Mouse (Mus musculus) lung, adult 2 months (tissue): ENCODE results near the gene Usp4. TPM values are rescaled to one million over a fixed set of nuclear protein-coding genes. Genes with fewer than 3 reads are reported as not detected.
"Not testable (repeated sequence)": the region's sequence is repeated elsewhere in the genome, so short reads cannot be mapped to it uniquely, and the experiment has no call there.

Source experiments
- DNase-seq: peaks from one replicate; pipeline ENCODE4 v3.0.0; 2022
- H3K4me1 ChIP-seq: fragments of 200-500 bp; 2 replicates; pipeline ENCODE4 v1.6.1; 2011; ENCODE audit warnings: low read length; ENCODE audit not compliant: control insufficient read depth, insufficient read depth
- H3K4me3 ChIP-seq: fragments of 200-500 bp; replicated peaks from 2 replicates; pipeline ENCODE3; 2011; ENCODE audit warnings: low read depth, mild to moderate bottlenecking, control low read depth, low read length; ENCODE audit errors: extremely low read depth
- CTCF ChIP-seq: fragments of 200-500 bp; IDR thresholded peaks from 2 replicates; pipeline ENCODE4 v1.5.1; 2011; ENCODE audit warnings: mild to moderate bottlenecking, low read length, control low read depth; ENCODE audit not compliant: insufficient read depth
- POLR2A ChIP-seq: fragments of 200-500 bp; IDR thresholded peaks from 2 replicates; pipeline ENCODE4 v1.6.1; 2011; ENCODE audit warnings: low read depth, mild to moderate bottlenecking, control low read depth, low read length, borderline replicate concordance; ENCODE audit errors: extremely low read depth
- WGBS: fragments of 180-500 bp; shearing (Covaris S2); methylation state at CpG from one replicate; pipeline ENCODE4 v1.1.7; 2018; 5-methylcytosine and 5-hydroxymethylcytosine counted together
- polyA plus RNA-seq: library from polyadenylated mRNA; depleted of rRNA; stranded (reverse); fragments of >200 nt; gene quantifications from 2 replicates; pipeline ENCODE4 v1.2.3, GENCODE M21; 2012

Gene Usp4
- polyA plus RNA-seq, 1 experiment = 75.6 TPM

DNA sequence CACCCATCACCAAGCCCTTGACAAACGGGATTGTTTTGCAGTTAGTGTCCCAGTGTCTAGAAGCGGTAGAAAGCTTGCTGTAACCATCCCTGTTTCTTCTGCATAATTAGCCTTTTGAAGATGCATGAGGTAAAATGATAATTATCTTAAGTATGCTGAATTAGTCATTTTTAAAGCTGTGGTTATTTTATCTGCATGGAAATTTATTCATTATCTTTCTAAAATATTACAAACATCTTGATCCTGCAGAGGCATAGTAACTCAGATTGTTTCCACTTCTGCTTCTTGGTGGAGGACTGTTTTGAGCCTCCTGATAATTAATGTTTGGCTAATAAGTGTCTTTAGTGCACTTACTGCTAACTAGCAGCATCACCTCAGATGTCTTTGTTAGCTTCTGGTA is 29.2 kb upstream of the Usp4 start:
- DNase-seq = no peak
- peaks cover 5% of the 10 kb centered on the region; the same call in 1 of the 2 replicates for H3K4me1 ChIP-seq
- TF ChIP-seq CTCF (no peak), POLR2A (no peak)

DNA sequence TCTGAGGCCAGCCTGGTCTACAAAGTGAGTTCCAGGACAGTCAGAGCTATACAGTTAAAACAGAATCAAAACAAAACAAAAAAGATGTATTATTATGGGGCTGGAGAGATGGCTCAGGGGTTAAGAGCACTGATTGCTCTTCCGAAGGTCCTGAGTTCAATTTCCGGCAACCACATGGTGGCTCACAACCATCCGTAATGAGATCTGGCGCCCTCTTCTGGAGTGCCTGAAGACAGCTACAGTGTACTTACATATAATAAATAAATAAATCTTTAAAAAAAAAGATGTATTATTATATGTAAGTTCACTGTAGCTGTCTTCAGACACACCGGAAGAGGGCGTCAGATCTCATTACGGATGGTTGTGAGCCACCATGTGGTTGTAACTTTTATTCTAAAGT is 25.6 kb upstream of the Usp4 start:
- DNase-seq, H3K4me3 ChIP-seq: not testable (repeated sequence)
- H3K4me1 ChIP-seq = peaks cover 13% of the 10 kb centered on the region
- 82% methylated on average over 7 of the region's 7 CpGs for WGBS

More for the DNA sequence above, 29.2 kb upstream of the Usp4 start:
- WGBS = 60% methylated on average over 2 of the region's 2 CpGs
- no peak overlapping the region for H3K4me3 ChIP-seq

DNA sequence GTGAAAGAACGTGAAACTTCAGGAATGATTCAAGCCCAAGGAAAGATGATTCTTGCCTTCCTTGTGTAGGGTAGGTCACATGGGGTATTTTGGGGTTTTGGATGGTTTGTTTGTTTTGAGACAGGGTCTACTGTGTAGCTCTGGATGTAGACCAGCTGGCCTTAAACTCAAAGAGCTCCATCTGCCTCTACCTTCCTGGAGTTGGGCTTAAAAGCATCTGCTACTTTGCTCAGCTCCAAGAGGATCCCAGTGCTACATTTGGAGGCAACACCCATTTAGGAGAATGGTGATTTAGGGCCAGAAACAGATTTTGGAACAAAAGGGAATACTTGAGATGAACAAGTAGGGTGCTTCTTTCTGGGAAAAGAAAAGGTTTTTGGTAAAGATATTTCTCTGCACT is 22.9 kb upstream of the Usp4 start:
- H3K4me1 ChIP-seq = peaks cover 10% of the 10 kb centered on the region
- no peak overlapping the region for H3K4me3 ChIP-seq
- no peak for TF ChIP-seq POLR2A
- TF ChIP-seq CTCF = no peak
- DNase-seq = no peak
- WGBS = 58% methylated on average over 1 of the region's 1 CpGs

- H3K4me1 ChIP-seq = peaks cover 8% of the 10 kb centered on the region
- no peak overlapping the region for H3K4me3 ChIP-seq
- TF ChIP-seq POLR2A = no peak
- TF ChIP-seq CTCF = no peak
- 82% methylated on average over 2 of the region's 2 CpGs for WGBS
- no peak for DNase-seq
These were observed 21.8 kb upstream of the Usp4 start for GRCm38 (mm10) chr9:108325811-108326210.

- no peak overlapping the region for H3K4me3 ChIP-seq
- WGBS = 49% methylated on average over 10 of the region's 10 CpGs
- TF ChIP-seq CTCF = no peak
- no peak for TF ChIP-seq POLR2A
- H3K4me1 ChIP-seq = peaks cover 14% of the 10 kb centered on the region
- DNase-seq = no peak
These were observed 9.7 kb upstream of the Usp4 start for GRCm38 (mm10) chr9:108337848-108338550.

DNA sequence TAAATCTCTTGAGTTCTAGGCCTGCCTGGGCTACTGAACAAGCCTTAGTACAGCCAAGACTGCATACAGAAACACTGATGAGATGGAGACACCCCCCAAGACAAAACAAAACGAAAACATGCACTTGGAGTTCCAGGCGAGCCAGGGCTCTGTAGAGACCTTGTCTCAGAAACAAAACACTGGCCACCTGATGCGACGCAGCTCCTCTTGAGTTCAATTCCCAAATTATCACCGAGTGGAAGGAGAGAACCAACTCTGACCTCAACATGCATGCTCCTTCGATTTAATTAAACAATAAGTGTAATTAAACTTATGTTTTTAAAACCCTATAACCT is 9.1 kb upstream of the Usp4 start:
- WGBS = 12% methylated on average over 6 of the region's 6 CpGs

GRCm38 (mm10) chr9:108338886-108339781 is 8.5 kb upstream of the Usp4 start, which contains the start of gene Gpx1:
Gpx1 (plus strand) TSS chr9:108338903.
- no peak for TF ChIP-seq CTCF
- peak; percentile 100 for TF ChIP-seq POLR2A
- peak within 1 kb of the TSS; percentile 78 for H3K4me3 ChIP-seq
- H3K4me1 ChIP-seq = peaks cover 14% of the 10 kb centered on the region
- WGBS = under 1% methylated on average over 49 of the region's 49 CpGs
- DNase-seq = peak; percentile 90

More for the DNA sequence above, 9.1 kb upstream of the Usp4 start:
- Histone ChIP-seq H3K4me3 (peak overlapping the region; percentile 1), H3K4me1 (peaks cover 14% of the 10 kb centered on the region)
- TF ChIP-seq POLR2A = no peak
- TF ChIP-seq CTCF = no peak
- peak; percentile 32 for DNase-seq

- peaks cover 14% of the 10 kb centered on the region for H3K4me1 ChIP-seq
- TF ChIP-seq POLR2A (peak; percentile 39; the same call in 1 of the 2 replicates), CTCF (no peak)
- 10% methylated on average over 20 of the region's 20 CpGs for WGBS
- DNase-seq = peak; percentile 35
- H3K4me3 ChIP-seq = peak overlapping the region; percentile 78
These were observed 7.8 kb upstream of the Usp4 start for GRCm38 (mm10) chr9:108339886-108340257.

- Histone ChIP-seq H3K4me3 (peak overlapping the region; percentile 78), H3K4me1 (peaks cover 14% of the 10 kb centered on the region)
- peak; percentile 37 for DNase-seq
- 30% methylated on average over 10 of the region's 10 CpGs for WGBS
- TF ChIP-seq POLR2A (no peak), CTCF (no peak)
These were observed 7.2 kb upstream of the Usp4 start for GRCm38 (mm10) chr9:108340258-108341138.

GRCm38 (mm10) chr9:108341139-108341475 is 6.5 kb upstream of the Usp4 start:
- 66% methylated on average over 5 of the region's 5 CpGs for WGBS
- DNase-seq = no peak
- Histone ChIP-seq H3K4me1 (peaks cover 14% of the 10 kb centered on the region), H3K4me3 (no peak overlapping the region)
- TF ChIP-seq CTCF (no peak), POLR2A (no peak)
